Mouse (Mus musculus) kidney, postnatal 36 days (tissue): ENCODE results near the gene Chac1.
A peak's percentile ranks its signal among the peaks of the same experiment; 100 is the strongest.

Experiments
- DNase-seq, 2 experiments: peaks; one replicate each; pipeline ENCODE4 v3.0.0; 2021 to 2022; ENCODE audit warnings: mixed read lengths in 2 of 2

Gene Chac1

DNA sequence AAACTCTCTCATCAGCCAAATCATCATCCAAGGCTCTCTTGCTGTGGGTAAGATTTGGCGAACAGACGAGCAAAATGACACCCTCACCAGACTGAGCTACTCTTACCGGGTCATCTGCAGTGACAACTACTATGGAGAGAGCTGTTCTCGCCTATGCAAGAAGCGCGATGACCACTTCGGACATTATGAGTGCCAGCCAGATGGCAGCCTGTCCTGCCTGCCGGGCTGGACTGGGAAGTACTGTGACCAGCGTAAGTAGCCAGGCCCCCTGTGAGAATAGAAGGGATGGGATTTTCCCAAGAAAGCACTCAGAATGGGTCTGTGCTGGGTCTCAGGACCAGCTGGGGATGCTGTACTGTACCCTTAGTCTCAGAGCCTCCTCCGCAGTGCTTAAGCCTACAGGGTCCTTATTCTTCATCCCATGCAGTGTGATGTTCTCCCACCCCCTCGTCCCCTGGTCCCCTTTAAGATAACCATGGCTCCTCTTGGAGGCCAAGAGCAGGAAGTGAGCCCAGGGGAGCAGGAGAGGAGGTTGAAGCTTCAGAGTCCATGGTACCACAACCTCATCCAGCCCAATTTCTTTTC lies 23.0 kb upstream of the Chac1 start:
- no peak for DNase-seq

DNA sequence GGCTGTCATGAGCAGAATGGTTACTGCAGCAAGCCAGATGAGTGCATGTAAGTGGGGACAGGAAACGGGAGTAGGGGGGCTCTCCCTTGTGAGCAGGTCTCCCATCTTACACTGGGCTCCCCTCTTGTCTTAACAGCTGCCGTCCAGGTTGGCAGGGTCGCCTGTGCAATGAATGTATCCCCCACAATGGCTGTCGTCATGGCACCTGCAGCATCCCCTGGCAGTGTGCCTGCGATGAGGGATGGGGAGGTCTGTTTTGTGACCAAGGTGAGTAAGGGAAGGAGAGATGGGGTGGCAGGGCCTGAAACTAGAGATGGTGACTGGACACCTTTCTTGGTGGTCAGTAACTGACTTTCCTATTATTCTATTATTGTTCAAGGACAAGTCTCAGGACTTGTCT lies 22.5 kb upstream of the Chac1 start:
- DNase-seq: no peak

DNA sequence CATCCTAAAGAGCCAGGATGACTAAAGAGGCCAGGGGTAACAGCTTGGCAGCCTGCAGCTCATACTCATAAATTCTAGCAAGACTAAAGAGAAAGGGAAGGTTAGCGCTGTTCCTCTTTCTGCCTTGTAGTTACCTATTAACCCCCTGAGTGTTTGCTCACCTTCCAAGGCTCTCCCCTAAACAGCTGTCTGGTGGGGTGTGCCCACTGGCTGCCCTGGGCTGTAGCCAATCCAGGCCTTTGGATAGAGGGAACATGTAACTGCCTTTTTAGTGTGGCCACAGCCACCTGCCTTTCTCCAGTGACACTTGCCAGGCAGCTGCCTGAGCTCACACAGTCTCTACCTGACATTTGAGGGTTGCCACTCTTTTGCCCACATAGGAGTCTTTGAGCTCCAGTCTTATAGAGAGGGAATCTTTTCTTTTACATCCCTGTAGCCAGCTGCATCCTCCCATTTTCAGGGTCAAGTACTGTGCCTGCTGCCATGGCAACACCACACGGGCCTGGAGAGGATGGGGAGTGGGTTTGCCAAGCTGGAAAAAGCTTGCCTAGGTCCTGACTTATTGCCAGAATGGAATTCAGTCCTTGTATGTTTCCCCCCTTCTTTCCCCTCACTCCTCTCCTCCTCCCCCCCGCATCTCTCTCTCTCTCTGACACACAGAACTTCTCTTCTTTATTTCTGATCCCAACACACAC lies 21.8 kb upstream of the Chac1 start:
- no peak for DNase-seq

DNA sequence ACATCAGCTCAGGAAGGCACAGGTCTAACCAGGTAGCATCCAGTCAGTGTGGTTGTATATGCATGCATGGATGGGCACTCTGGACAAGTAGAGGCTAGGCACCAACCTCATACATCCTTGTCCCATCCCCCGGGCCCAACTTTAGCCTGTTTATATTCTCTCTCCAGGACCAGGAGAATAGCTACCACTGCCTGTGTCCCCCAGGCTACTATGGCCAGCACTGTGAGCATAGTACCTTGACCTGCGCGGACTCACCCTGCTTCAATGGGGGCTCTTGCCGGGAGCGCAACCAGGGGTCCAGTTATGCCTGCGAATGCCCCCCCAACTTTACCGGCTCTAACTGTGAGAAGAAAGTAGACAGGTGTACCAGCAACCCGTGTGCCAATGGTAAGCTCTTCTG lies 20.2 kb upstream of the Chac1 start:
- DNase-seq: no peak

DNA sequence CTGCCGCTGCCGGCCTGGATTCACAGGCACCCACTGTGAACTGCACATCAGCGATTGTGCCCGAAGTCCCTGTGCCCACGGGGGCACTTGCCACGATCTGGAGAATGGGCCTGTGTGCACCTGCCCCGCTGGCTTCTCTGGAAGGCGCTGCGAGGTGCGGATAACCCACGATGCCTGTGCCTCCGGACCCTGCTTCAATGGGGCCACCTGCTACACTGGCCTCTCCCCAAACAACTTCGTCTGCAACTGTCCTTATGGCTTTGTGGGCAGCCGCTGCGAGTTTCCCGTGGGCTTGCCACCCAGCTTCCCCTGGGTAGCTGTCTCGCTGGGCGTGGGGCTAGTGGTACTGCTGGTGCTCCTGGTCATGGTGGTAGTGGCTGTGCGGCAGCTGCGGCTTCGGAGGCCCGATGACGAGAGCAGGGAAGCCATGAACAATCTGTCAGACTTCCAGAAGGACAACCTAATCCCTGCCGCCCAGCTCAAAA lies 18.8 kb upstream of the Chac1 start:
- DNase-seq: no peak

DNA sequence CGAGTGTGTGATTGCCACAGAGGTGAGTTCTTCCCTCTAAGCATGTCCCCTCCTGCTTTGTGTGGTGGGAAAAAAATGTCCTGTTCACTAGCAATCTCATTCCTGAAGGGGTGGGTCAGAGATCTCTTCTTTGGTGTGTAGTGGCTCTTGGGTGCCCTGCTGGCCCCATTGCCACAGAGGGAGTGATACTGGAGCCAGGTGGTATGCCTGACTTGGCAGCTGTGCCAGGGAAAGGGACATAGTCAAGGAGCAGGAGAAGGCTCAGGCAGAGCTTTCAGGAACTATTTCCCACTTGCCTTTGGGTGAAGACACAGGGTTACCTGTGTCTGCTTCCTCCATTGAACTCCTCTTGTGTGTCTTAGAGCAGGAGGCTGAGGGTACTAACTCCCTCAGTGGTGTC lies 16.9 kb upstream of the Chac1 start:
- DNase-seq: no peak

DNA sequence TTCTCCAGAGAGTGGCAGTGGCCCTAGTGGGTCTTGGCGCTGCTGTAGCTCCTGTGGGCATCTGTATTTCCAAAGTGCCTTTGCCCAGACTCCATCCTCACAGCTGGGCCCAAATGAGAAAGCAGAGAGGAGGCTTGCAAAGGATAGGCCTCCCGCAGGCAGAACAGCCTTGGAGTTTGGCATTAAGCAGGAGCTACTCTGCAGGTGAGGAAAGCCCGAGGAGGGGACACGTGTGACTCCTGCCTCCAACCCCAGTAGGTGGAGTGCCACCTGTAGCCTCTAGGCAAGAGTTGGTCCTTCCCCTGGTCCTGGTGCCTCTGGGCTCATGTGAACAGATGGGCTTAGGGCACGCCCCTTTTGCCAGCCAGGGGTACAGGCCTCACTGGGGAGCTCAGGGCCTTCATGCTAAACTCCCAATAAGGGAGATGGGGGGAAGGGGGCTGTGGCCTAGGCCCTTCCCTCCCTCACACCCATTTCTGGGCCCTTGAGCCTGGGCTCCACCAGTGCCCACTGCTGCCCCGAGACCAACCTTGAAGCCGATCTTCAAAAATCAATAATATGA lies 16.0 kb upstream of the Chac1 start:
- DNase-seq: no peak

DNA sequence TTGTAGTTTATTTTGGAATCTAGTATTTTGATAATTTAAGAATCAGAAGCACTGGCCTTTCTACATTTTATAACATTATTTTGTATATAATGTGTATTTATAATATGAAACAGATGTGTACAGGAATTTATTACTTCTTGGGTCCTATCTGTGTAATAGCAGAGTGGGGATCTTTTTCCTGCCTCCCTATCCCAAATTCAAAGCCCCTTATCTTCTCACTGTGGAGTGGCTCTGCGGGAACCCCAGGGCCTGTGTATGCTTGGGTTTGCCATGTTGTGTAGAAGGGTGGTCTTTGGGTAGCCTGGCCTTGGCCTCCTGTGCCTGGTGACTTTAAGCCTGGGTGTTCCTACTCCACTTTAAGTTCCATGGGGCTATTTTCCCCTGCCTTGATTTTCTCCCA lies 15.5 kb upstream of the Chac1 start:
- no peak for DNase-seq

DNA sequence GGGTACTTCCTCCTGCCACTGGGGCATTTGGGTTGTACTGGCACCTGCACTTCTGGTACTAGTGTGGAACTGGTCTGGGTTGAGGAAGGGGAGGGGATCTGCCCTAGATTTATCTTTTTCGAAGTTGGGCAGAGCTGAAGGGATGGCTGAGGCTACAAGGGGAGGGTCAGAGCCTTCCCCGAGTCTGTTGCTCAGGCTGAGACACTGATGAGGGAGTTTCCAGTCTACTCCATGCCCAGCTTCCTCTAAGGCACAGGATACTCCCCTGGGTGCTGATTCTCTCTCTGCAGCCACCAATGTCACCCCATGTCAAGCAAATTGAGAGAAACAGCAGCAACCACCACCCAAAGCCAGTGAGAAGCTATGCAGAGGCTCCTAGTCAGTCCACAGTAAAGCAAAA lies 15.0 kb upstream of the Chac1 start:
- no peak for DNase-seq

DNA sequence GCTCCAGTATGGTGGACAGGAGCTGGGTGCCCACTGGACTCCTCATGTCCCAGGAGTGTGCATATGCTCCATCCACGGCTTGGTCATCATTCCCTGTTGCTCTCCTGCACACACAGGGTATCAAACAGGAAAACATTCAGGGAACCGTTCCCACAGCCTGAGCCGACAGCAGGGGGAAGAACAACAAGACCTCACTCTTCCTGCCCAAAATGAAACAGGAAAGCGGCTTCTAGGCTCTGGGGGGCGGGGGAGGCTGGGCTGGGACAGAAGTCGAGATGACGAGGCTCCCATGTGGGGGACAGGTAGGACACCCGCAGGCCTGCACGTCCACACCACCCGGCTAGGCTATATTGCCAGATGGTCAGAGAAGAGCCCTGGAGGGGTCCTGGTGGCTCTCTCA lies 14.6 kb upstream of the Chac1 start:
- peak; percentile 57 to 64 for DNase-seq

DNA sequence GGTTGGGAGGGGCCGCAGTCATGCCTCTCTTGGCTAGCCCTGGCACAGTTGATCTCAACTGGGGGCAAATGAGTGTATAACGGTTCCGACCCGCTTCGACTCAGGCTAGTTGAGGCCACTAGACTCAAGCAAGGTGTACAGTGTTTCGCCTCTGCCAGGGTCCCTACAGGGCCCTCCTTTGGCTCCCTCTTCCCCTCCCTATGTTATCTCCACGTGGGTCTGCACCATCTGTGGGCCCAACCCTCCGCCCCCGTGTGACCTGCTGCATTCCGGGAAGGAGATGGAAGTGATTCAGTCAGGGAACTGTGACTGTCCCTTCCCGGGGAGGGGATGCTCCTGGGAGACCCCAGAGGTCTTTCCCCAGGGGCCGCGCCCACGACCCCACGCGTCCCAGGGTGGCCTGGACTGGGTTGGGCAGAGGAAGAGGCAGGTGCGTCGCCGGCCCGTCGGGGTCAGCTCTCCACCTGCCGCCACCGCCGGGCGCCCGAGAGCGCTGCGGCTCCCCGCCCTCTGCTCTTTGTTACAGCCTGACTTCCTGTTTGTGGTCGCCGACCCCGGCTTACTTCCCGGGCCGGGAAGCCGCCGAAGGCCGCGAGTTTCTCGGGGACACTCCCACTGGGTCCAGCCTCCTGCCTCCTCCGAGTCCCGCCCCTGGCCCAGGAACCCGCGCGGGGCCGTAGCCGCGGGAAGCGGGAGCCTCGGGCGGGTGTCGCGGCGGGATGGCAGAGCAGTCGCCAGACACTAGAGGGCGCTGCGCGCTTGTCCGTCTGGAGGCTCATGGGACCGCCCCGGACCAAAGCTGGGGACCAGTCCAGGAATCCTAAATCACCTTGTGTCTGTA lies 13.4 kb upstream of the Chac1 start:
- peak; percentile 92 to 96 for DNase-seq

DNA sequence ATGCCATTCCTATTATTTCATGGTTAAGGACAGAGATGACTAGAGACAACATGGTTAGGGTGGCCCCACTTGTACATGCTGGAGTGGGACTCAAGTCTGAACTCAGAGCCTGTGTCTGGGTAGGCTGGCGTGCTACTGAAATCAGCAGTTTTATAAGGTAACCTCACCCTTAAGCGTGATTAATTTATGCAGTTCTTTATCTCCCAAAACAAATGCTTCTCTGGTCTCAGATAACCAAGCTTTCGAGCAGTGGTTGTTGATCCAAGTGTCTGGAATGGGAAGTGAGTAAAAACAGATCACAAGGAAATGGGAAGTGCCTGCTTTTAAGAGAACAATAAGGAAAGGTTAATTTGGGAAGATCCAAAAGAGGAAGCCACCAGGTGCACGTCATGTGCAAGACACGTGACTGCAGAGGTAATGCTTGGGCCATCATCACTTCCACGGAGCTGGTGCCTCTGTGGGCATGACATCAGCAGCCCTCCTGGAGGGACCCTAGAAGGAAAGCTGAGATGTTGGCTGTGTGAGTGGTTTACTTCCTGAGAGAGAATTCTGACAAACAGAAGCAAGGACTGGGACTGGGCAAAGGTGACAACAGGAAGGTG lies 6.4 kb upstream of the Chac1 start:
- no peak for DNase-seq

DNA sequence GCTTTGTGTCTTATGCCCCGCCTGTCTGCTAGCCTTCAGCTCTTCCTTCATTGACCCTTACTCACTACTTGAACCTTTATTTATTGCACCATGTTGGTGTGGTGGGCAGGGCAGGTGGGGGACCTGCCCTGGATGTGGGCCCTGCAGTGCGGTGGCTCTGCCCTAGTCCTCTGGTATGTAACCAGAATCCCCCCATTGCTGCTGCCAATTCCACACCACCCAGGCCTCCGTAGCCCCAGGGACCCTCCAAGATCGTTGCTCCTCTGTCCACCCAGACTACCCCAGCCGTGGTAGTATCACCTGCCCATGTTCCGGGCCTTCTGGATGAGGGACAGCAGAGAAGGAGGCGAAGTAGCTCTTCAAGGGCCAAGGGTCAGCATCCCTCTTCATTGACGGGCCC lies 2.7 kb downstream of the Chac1 start:
- DNase-seq: no peak

DNA sequence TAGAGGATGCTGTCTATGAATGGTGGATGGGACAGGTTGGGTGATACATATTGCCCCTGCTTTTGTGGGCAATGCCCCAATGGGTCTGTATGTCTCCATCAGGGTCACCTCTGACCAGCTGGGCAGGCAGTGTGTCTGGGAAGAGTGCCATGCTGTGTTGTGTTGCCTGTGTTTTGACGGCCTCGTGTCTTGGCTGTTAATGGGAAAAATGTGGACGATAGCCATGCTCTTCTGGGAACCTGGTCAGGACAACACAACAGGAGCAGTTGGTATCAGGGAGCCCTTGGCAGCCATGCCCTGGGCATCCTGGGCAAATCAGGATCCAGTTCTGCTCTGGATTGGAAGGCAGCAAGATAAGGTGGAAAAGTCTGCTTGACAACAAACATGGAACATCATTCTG lies 4.1 kb downstream of the Chac1 start:
- DNase-seq: peak in 1 of 2 experiments; percentile 50

DNA sequence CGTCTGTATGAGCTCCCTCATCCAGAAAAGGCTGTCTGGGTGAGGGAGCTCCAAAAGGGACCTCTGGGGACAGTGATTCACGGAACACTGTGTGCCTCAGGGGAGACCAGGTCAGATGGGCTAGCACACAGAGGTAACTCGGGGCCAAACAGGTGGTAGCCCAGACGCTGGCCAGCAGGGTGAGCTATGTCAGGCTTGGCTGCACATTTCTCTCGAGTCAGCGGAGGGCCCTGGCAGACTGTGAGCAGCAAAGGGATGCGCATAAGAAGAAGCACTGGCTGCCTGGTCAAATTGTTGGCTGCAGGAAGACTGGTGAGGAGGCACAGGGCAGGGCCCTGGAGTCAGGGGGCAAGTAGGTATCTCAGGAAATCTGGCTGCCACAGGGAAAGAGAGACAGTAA lies 4.6 kb downstream of the Chac1 start:
- peak; percentile 80 to 84 for DNase-seq

DNA sequence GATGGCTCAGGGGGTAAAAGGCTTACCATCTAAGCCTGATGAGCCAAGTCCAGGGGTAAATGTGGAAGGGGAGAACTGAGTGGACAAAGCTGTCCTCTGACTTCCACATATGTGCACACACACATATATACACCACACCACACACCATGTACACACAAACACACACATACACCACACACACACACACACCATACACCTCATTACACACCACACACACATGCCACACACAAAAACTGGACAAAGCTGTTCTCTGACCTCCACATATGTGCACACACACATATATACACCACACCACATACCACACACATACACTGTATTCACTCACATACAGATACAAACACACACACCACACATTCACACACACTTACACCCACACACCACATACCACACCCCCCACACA lies 5.3 kb downstream of the Chac1 start:
- no peak for DNase-seq

DNA sequence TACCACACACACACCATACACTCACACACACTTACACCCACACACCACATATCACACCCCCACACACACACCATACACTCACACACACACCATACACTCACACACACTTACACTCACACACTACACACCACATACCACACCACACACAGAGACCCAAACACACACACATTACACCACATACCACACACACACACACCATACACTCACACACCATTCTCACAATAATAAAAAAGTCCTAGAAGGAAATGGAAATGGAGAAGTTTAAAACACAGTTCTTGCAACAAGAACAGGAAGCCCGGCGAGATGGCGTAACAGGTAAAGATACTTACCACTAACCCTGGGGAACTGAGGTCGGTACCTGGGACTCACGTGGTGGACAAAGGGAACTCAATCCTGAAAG lies 5.8 kb downstream of the Chac1 start:
- DNase-seq: no peak

DNA sequence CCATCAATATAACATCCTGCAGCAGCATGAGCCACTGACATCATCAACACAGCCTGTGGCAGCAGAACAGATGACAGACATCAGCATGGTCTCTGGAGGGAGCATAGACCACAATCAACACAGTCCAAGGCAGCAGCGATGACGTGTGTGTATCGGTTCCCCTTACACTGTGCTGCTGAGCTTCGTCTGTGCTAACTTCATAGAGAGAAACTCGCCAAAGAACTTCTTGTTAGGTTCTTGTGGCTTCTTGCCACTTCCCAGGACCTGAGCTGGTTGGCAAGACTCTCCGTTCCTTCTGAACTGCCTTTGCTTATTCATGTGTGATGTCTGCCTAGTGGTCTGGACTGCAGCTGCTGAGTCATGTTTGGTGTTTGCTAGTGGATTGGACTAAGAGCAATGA lies 7.2 kb downstream of the Chac1 start:
- DNase-seq: peak; percentile 29 to 53

DNA sequence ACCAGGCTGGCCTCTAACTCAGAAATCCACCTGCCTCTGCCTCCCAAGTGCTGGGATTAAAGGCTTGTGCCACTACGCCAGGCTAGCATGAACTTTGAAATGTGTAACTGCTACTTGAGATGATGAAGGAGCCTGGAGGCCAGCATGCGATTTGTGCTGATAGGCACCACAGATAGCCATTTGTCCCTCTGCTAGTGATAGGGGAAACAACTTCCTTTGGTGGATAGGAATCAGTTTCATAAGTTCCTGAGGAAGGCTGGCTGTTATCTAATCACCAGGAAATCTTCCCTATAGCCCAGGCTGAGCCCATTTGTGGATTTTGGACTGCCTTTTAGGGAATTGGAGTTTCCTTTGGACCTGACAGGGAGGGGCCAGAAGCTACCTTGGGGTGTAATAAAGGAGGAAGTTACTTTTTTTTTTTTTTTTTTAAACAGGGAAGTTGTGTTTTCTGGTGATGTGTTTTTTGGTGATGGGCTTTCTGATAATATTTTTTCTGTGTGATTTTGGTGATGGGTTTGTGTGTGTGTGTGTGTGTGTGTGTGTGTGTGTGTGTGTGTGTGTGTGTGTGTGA lies 8.8 kb downstream of the Chac1 start:
- no peak for DNase-seq

DNA sequence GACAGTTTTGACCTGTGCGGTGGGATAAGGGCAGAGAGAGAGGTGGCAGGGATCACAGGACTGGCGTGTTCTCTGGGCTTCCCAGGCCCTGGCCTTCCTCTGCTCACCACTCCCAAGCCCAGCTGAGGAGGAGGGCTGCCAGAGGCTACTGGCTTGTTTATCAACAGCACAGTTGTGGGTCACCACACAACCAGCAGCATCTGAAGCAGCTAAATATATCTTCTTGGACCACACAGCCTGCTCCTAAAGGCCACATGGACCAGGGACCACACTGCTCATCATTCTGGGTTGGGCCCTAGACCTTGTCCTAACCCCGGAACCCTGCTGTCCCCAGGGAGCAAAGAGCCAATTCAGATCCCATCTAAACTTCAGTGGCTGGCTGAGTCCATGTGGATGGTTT lies 13.9 kb downstream of the Chac1 start:
- DNase-seq: peak in 1 of 2 experiments; percentile 14

DNA sequence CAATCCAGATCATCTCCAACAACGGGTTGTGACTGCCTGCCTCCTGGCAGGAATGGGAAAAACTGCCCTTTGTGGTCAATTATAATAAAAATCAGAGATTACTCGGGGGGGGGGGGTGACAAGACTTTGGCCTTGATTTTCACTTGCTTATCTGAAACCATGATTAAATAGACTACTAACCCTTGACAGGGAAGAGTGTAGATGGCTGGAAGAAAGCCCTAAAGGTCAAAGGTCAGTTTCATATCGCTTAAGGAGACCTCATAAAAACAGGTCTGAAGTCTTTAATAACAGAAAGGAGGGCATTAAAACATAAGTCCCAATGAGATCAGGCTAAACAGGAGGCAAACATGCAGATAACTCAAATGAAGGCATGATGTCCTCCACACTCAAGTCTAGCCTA lies 16.3 kb downstream of the Chac1 start:
- DNase-seq: no peak

DNA sequence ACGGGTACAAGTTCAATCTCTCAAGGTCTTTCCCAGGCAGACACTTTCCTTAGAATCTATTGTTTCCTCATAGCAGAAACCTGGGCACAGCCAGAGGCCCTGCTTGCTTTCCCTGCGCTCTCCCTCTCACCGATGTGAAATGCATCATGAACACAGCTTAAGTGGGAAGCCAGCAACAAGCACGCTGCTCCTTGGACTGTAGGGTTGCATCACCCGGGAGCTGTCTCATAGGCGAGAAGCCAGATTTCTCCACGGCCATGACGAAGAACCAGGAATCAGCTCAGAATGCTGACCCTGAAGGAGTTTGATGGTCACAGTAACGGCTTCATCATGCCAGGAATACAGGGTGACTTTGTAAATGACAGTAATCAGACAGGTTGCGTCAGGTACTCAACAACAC lies 19.1 kb downstream of the Chac1 start:
- peak in 1 of 2 experiments; percentile 9 for DNase-seq

DNA sequence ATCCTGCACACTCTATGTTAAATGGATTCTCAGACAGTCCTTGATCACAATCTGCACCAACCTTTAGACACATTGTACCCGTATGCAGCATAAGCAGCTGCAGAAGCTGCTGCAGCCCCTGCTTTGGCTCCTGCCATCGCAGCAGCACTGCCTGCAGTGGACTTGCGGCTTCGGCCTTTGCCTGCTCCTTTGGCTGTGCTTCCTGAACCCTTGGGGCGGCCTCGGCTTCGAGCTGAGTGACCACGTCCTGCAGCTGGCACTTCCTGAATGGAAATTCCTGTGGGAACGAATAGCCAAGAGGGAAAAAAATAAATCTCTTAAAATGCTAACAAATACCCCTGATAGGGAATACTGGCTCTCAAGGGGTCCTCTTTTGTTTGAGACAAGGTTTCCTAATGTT lies 26.3 kb downstream of the Chac1 start:
- peak; percentile 53 to 66 for DNase-seq
